Mouse (Mus musculus): ENCODE measurements around the gene Zfp770.

The Zfp770 gene

DNA sequence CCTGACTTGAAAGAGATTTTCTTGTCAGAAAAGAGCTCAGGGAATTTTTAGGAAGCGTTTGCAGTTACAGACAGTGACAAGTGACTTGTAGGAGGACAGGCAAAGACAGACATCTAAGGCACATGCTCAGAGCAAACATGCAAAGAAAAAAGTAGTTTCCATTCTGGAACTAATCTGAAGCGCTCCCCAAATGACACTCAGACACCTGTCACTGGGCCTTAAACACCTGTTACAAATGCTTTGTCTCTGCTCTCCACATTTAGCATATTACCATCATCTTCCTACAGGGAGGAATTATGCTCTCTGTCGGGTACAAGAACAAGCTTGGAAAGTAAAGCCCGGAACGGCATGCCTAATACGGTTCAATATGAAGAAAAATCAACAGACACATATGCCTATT is 57.4 kb downstream of the Zfp770 start:
- DNase-seq (ENCODE audit: low spot score in 2 of 2), result no peak
